Mouse (Mus musculus) lung, postnatal 0 days (tissue): ENCODE data around the gene Zhx3. TPM values are rescaled to one million over a fixed set of nuclear protein-coding genes. Genes with fewer than 3 reads are reported as not detected.

Source experiments
- ATAC-seq: fragments of 200-750 bp; cut with Nextera tagmentation; 2 replicates; pipeline ENCODE4 v1.8.0; 2017; ENCODE audit warnings: moderate library complexity
- DNase-seq: peaks from one replicate; pipeline ENCODE4 v3.0.0-alpha.2; 2016; ENCODE audit warnings: low spot score
- H3K27ac ChIP-seq: fragments of 300-500 bp; sonication (generic); 2 replicates; pipeline ENCODE4 v1.5.1; 2014; ENCODE audit warnings: antibody characterized with exemption, mild to moderate bottlenecking, low read length, mixed read lengths
- H3K27me3 ChIP-seq: fragments of 300-500 bp; sonication (generic); replicated peaks from 2 replicates; pipeline ENCODE4 v1.6.1; 2014; ENCODE audit warnings: low read length, mixed read lengths; ENCODE audit not compliant: insufficient read depth
- H3K36me3 ChIP-seq: fragments of 300-500 bp; sonication (generic); 2 replicates; pipeline ENCODE4 v1.6.1; 2014; ENCODE audit warnings: low read length, mixed read lengths; ENCODE audit not compliant: insufficient read depth
- H3K4me1 ChIP-seq: fragments of 300-500 bp; sonication (generic); 2 replicates; pipeline ENCODE4 v1.6.1; 2014; ENCODE audit warnings: antibody characterized with exemption, low read depth, low read length, mixed read lengths; ENCODE audit not compliant: insufficient read depth
- H3K4me2 ChIP-seq: fragments of 300-500 bp; sonication (generic); replicated peaks from 2 replicates; pipeline ENCODE4 v1.6.1; 2014; ENCODE audit warnings: low read depth, mild to moderate bottlenecking, low read length, moderate library complexity, mixed read lengths
- H3K4me3 ChIP-seq: fragments of 300-500 bp; sonication (generic); 2 replicates; pipeline ENCODE4 v1.5.1; 2014; ENCODE audit warnings: low read depth, low read length
- H3K9ac ChIP-seq: fragments of 300-500 bp; sonication (generic); replicated peaks from 2 replicates; pipeline ENCODE4 v1.6.1; 2014; ENCODE audit warnings: low read depth, mild to moderate bottlenecking
- H3K9me3 ChIP-seq: fragments of 300-500 bp; sonication (generic); 2 replicates; pipeline ENCODE4 v1.6.1; 2016; ENCODE audit warnings: low read length, mixed read lengths
- CTCF ChIP-seq: IDR thresholded peaks from 2 replicates; pipeline ENCODE4 v1.5.1; 2016; ENCODE audit warnings: antibody characterized with exemption, mild to moderate bottlenecking
- EP300 ChIP-seq: IDR thresholded peaks from 2 replicates; pipeline ENCODE4 v1.6.1; 2016; ENCODE audit warnings: antibody characterized with exemption, mild to moderate bottlenecking, control low read depth
- WGBS: fragments of 180-500 bp; shearing (Covaris S2); extraction: QIAGEN DNeasy Blood & Tissue Kit; methylation state at CpG from one replicate; pipeline ENCODE4 v1.1.7; 2014; 5-methylcytosine and 5-hydroxymethylcytosine counted together
- polyA plus RNA-seq: library from polyadenylated mRNA; unstranded; fragments of >200 nt; fragmentation: Nextera tagmentation; extraction: Ambion mirVana; gene quantifications from 2 replicates; pipeline ENCODE4 v1.2.1, GENCODE M21; 2015

Gene Zhx3
- polyA plus RNA-seq, 1 experiment from 2014 or later = 10.9 TPM

- Histone ChIP-seq H3K4me1 (no peaks in the 10 kb centered on the region), H3K9me3 (no peaks in the 10 kb centered on the region), H3K9ac (no peak overlapping the region), H3K27me3 (no peaks in the 10 kb centered on the region), H3K4me3 (peak overlapping the region; percentile 43), H3K27ac (no peak overlapping the region; the same call in 1 of the 2 replicates), H3K4me2 (peak overlapping the region; percentile 74), H3K36me3 (no peaks in the 10 kb centered on the region)
- ATAC-seq (peak; percentile 89), DNase-seq (peak; percentile 89)
- TF ChIP-seq EP300 (no peak), CTCF (peak; percentile 97)
- 1% methylated on average over 11 of the region's 11 CpGs for WGBS
These were observed 14.5 kb upstream of the Zhx3 start for GRCm38 (mm10) chr2:160887284-160887683.

GRCm38 (mm10) chr2:160886221-160886620, 13.4 kb upstream of the Zhx3 start:
- Histone ChIP-seq H3K27me3 (no peaks in the 10 kb centered on the region), H3K4me2 (no peak overlapping the region), H3K4me1 (no peaks in the 10 kb centered on the region), H3K4me3 (no peak overlapping the region), H3K27ac (no peak overlapping the region), H3K9ac (no peak overlapping the region), H3K36me3 (no peaks in the 10 kb centered on the region), H3K9me3 (no peaks in the 10 kb centered on the region)
- 83% methylated on average over 3 of the region's 3 CpGs for WGBS
- ATAC-seq (no peak), DNase-seq (no peak)
- no peak for TF ChIP-seq EP300
- TF ChIP-seq CTCF = no peak

GRCm38 (mm10) chr2:160884830-160885229, 12.0 kb upstream of the Zhx3 start:
- Histone ChIP-seq H3K4me3 (no peak overlapping the region), H3K4me1 (peaks cover 4% of the 10 kb centered on the region; the same call in 1 of the 2 replicates), H3K9me3 (no peaks in the 10 kb centered on the region), H3K27ac (no peak overlapping the region), H3K4me2 (no peak overlapping the region), H3K36me3 (no peaks in the 10 kb centered on the region), H3K9ac (no peak overlapping the region), H3K27me3 (no peaks in the 10 kb centered on the region)
- WGBS = 15% methylated on average over 2 of the region's 2 CpGs
- ATAC-seq (no peak), DNase-seq (peak; percentile 41)
- TF ChIP-seq EP300 = no peak
- TF ChIP-seq CTCF = peak; percentile 84

- H3K9ac ChIP-seq = no peak overlapping the region
- no peaks in the 10 kb centered on the region for H3K9me3 ChIP-seq
- no peak for TF ChIP-seq EP300
- TF ChIP-seq CTCF = no peak
- no peak overlapping the region for H3K4me2 ChIP-seq
- H3K36me3 ChIP-seq = no peaks in the 10 kb centered on the region
- no peaks in the 10 kb centered on the region for H3K27me3 ChIP-seq
- 50% methylated on average over 4 of the region's 4 CpGs for WGBS
- ATAC-seq = no peak
- no peak overlapping the region for H3K27ac ChIP-seq
- DNase-seq = peak; percentile 48
- H3K4me1 ChIP-seq = peaks cover 4% of the 10 kb centered on the region; the same call in 1 of the 2 replicates
- no peak overlapping the region for H3K4me3 ChIP-seq
These were observed 11.1 kb upstream of the Zhx3 start for GRCm38 (mm10) chr2:160883912-160884311.

- TF ChIP-seq CTCF = no peak
- no peak for TF ChIP-seq EP300
- Histone ChIP-seq H3K36me3 (no peaks in the 10 kb centered on the region), H3K27me3 (no peaks in the 10 kb centered on the region), H3K4me1 (peaks cover 4% of the 10 kb centered on the region; the same call in 1 of the 2 replicates), H3K9ac (no peak overlapping the region), H3K4me2 (no peak overlapping the region), H3K9me3 (no peaks in the 10 kb centered on the region), H3K4me3 (no peak overlapping the region), H3K27ac (no peak overlapping the region)
- ATAC-seq = no peak
- WGBS = 79% methylated on average over 5 of the region's 5 CpGs
- no peak for DNase-seq
These were observed 9.6 kb upstream of the Zhx3 start for GRCm38 (mm10) chr2:160882436-160882835.

GRCm38 (mm10) chr2:160881462-160882101, 8.8 kb upstream of the Zhx3 start:
- WGBS = 52% methylated on average over 6 of the region's 6 CpGs
- Histone ChIP-seq H3K36me3 (no peaks in the 10 kb centered on the region), H3K4me1 (peaks cover 4% of the 10 kb centered on the region; the same call in 1 of the 2 replicates), H3K9me3 (no peaks in the 10 kb centered on the region), H3K27ac (no peak overlapping the region; the same call in 1 of the 2 replicates), H3K4me3 (no peak overlapping the region), H3K9ac (no peak overlapping the region), H3K4me2 (no peak overlapping the region), H3K27me3 (no peaks in the 10 kb centered on the region)
- ATAC-seq (no peak), DNase-seq (no peak)
- no peak for TF ChIP-seq EP300
- TF ChIP-seq CTCF = no peak
